Mouse (Mus musculus): ENCODE results near the gene Gas2l1.

Gas2l1 gene

DNA sequence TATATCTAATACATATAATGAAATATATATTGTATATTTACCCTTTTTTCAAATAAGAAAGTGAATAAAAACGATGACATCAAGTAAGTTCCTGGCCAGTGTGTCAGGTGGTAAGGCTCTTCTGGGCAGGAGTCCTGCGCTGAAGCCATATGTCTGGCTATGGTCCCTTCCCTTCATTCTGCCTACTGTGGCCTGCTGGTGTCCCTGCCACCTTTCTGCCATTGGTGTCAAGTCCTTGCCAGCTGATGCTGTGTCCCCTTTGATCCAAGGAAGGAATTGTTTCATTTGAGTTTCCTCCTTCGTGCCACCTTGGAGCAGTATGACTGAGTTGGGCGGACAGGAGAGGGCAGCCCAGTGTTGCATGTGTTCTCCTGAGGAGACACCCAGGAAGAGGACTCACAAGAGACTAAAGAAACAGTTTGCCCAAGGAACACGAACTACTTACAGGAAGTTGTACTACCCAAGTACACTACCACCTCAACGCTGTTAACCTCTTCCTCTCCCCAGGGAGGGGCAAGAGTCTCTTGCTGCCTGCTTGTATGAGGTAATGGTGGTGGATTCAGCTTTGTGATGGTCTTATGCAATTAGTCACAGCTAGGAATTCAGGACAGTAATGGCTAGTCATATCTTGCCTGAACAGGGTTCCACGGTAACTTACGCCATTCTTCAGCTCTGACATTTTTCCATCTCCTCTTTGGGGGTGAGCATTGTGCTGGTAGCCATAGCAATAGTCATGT is 22.3 kb downstream of the Gas2l1 start:
- no peak for DNase-seq (ENCODE audit: low spot score)

DNA sequence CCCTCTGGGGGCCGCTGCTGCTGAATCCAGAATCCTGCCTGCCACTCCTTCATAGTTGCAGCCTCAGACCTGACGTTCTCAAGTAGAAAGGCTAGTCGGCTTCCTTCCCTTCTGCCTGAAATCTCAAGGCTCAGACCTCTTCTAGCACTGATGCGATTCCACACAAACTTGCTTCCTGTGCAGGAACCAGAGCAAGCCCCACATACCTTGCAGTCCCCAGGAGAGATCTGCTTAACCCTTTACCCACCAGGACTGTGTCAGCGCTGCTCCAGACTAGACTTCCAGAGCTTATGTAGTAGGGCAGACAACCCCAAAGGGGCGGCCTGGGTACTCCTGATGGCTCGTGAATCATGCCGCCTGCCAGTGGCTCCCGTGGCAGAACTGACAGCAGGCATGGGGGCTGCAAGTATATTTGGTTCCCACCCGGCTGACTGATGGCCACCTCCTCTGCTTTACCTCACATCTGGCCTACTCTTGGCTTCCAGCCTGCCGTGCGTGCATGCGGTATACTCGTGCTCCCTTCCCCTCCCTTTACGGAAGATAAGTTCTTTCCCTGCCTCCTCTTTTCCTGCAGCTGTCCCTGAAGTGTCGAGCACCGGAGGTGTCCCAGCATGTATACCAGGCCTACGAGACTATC is 23.9 kb downstream of the Gas2l1 start:
- no peak for DNase-seq (ENCODE audit: low spot score)

DNA sequence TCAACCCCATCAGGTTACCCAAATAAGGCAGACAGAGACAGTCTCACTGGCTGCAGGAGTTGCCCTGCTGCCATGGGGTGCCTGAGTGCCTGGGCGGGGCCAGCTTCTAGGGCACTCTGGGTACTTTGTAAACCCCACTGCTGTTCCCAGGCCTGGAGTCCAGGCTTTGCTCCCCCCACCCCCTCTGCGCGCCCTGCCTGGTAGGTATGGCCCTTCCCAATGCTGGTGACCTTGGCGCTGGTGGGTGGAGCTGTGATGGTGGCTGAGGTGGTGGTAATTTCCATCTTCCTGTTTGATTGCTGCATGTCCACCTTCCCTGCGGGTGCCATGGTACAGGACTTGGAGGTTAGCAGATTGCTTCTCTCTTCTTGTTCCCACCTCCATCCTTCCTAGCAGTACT is 24.5 kb downstream of the Gas2l1 start:
- no peak for DNase-seq (ENCODE audit: low spot score)

DNA sequence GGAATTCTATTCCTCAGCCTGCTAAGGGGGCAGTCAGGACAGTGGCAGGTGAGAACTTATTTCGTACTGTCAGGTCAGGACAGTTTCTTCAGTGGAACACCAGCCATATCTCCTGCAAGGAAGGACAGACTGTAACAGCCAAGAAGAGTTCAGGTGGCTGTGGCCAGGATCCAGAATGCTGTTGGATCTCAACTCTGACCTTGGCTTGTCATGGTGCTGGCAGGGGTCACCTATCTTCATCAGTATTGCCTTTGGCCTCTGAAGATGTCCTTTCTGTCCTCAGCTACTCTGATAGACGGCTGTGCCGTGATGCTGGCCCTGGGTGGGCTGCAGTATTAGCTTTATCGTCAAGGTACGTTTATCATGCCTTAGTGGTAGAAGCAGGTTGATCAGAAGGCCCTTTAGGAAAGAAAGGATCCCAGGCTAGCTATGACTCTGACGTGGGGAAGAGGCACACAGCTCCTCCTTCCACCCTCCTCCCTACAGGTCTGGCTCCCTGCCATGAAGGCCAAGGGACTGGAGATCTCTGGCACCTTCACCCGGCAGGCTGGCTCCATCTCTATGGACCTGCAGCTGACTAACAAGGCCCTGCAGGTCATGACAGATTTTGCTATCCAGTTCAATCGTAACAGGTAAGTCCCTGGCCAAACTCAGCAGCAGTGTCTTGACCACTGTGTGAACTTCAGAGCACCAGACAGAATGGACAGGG is 27.8 kb downstream of the Gas2l1 start:
- peak; percentile 66 for DNase-seq (ENCODE audit: low spot score)

DNA sequence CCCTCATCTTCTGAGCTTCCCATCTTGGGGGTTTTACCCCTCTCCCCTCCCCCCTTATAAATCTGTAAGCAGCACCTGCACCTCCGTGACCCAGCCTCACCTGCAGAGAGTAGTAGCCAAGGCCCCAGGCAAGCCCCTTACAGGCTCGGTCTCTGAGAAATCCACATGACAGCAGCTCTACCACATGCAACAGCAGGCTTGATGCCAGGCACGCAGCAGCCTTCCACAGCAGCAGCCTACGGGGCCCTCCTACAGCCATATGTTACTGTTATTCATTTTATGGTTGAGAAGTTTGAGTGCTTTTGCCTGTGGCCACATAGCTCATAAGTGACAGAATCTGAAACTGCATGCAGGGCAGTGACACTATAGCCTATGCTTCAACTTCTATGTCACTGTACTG is 29.7 kb downstream of the Gas2l1 start:
- DNase-seq (ENCODE audit: low spot score): no peak

DNA sequence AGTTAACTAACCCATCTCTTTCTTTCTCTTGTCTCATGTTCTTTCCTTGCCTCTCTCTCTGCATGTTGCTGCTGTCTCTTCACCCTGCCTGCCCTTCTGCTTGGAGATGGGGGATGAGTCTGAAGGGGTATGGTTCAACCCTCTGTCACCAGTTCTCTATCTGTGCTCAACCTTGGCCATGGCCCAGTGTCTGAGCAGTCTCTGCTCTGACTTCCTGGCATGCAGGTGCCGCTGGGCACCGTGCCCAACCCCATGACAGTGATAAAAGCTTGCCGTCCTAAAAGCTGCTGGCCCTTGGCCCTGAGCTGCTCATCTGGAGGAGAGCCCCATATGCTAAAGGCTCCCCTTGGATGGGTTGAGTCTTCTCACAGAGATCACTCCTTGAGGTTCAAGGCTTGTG is 32.0 kb downstream of the Gas2l1 start:
- DNase-seq (ENCODE audit: low spot score): peak; percentile 62

DNA sequence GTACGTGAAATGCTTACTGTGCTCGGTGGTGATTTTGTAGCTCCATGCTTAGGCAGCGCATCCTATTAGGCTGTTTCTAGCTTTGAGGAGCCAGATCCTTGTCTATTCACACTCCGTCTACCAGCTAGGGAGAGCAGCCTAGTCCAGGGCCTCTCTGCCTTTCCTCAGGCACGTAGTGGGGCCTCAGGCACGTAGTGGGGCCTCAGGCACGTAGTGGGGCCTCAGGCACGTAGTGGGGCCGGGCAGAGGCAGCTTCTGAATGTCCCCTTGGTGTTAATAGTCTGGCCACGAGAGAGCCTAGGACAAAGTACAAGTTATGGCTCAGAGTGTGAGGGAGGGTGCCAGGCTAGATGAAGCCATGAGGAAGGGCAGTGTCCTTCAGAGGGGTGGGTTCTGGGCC is 32.4 kb downstream of the Gas2l1 start:
- no peak for DNase-seq (ENCODE audit: low spot score)

DNA sequence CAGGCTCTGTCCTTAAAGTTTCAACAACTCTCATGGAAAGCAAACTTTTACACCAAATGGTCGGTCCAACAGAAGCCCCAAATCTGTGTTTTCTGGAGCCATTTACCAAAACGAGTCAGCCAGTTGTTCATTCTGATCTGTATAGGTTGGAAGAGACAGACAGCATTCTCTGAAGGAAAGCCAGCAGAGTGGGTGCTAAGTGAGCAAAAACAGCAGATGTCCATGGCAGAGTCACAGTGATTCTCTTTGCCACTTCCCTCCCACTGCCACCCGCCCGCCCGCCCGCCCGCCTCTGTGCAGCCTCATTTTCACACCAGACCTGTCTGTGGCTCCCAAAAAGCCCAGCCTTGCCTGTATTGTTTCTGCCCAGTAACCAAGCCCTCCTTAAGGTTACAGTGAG is 36.9 kb downstream of the Gas2l1 start:
- DNase-seq (ENCODE audit: low spot score): no peak

DNA sequence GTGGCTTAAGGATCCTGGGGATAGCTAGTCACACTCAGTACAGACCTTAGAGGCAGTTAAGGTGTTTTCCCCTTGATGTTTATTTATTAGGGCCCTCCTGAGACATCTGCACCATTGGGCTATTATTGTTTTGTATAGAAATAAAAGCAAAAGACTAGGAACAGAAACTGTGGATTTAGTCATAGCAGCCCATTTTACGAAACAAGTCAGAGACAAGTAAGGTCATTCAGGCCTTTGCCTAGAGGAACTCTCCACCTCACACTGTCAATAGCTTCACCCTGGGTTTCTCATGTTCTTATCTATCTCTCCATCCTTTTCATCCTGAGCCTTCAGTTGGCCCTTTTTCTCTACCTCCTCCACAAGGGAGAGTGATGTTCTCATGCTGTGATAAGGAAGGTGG is 40.0 kb downstream of the Gas2l1 start:
- DNase-seq (ENCODE audit: low spot score): no peak

DNA sequence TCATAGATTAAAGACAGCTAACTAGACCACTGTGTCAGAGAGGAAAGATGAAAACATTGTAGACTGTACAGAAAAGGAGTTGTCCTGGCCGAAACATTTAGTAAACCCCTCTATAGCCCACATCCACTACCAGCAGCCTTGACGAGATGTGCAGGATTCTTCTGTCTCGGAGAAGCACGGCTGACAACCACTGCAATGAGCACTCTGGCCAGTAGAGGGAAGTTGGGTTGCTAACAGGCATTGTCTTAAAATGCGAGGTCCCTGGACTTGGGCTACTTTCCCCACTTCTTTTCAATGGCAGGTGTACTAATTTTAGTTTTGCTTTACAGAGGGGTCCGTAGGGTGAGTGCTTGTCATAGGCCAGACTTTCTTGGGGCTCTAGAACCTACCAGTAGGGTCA is 47.6 kb downstream of the Gas2l1 start:
- peak; percentile 45 for DNase-seq (ENCODE audit: low spot score)

DNA sequence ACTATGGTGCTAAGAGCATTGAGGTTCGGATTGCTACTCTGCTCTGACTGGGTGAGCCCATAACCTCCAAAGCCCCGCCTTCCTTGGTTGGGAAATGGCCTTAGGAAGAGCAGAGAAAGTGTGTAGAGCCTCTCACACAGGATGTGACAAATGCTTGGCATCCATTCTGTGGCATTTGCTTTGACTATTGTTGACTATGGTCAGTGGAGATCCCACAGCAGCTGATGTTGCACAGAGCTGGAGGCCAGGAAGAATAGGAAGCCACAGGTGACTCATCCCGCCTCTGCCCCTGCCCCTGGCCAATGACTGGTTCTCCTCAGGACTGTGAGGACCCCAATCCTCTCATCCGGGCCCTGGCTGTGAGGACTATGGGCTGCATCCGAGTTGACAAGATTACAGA is 48.8 kb downstream of the Gas2l1 start:
- no peak for DNase-seq (ENCODE audit: low spot score)

DNA sequence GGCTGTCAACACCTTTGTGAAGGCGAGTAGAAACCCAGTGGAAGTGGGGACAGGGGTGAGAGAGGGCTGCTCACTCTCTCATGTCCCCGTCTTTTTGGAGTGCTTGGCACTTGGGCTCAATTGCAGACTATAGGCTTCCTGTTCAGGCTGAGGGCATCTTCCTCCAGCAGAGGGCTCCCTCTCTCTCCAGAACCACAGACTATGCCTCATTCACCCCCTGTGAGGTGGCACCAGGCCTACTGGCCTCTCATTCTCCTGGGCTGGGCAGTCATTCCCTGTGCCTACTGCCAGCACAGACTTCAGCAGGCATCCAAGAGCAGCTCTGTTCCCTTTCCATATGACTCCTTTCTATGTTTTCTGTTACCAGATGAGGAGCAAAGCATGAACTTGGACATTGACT is 49.4 kb downstream of the Gas2l1 start:
- peak; percentile 77 for DNase-seq (ENCODE audit: low spot score)

DNA sequence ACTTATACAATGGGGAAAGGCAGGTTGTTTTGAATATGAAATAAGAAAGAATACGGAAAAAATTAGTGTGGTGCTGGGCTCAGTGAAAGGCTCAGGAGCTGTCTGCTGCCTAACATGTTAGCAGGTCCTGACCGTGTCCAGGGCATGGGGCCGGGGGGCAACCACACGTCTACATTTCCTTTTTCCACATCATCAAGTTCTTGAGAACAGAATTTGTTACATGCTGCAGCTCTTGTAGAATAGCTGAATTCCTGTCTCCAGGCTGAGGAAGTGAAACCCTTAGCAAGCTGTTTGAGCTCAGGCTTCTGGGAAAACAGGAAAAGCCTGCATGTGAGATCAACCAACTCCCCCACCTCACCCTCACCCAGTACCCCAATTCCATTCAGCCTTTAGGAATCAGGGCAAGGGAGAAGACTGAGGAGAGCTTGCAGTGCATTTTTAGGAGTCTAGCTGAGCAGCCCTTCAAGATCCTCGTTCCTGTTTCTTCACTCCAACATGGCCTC is 52.9 kb downstream of the Gas2l1 start:
- DNase-seq (ENCODE audit: low spot score): no peak

DNA sequence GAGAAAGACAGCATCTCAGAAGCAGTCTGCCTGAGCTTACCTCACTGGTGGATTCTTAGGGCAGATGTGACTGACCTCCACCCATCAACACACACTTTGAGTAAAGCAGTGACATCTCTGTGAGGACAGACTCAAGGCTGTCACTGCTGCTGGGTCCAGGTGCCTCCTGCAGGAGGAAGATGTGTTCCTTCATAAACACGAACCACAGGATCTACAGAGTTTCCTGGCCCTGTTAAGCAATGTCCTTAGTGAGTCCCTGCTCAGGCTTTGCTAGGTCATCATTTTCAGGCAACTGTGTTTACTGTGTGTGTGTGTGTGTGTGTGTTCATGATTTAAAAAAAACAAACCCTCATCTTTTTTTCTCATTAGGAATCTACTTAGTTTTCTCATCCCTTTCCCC is 53.6 kb downstream of the Gas2l1 start:
- no peak for DNase-seq (ENCODE audit: low spot score)

DNA sequence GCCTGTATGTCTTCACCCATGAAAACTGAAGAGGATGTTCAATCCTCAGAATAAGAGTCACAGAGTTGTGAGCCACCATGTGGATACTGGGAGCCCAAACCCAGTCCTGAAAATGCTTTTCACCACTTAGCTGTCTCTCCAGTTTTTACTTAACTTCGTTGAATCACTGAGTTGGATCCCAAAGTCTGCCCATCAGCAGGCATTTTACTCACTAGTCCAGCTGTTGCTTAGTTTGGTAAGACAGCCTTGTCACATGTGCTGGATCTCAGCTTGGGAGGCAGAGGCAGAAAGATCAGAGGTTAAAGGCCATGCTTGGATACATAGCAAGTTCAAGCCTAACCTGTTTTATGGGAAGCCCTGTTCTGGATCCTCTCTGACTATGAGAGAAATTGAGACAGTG is 54.9 kb downstream of the Gas2l1 start:
- DNase-seq (ENCODE audit: low spot score): no peak

DNA sequence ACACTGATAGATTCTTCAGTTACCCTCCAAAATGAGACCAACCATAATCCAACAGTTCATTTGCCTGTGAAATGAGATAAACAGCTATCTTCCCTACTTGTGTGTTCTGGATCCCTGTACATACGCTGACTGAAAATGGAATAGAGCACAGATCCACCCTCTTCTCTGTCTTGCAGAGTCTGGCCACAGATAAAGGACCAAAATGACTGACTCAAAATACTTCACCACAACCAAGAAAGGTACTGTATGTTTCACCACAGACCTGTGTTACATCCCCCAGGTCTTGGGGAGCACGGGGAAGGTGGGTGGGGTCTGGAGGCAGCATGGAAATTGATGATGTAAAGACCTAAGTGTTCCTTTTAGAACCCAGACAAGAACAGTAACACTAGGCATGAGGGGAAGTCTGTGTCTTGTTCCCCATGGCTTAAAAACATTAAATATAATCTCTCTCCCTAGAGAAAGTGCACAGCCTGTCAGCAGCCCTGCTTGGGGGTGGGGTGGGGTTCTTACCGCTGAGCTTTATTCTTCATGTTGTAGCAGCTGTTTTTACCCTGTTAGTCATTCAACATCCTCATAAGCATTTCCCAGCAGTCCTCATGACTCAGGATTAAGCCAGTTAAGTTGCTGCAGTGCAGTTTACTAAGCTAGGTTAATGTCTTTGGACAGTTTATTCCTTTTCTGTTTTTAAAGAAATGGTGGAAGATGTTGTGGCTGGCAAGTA is 55.6 kb downstream of the Gas2l1 start:
- no peak for DNase-seq (ENCODE audit: low spot score)

DNA sequence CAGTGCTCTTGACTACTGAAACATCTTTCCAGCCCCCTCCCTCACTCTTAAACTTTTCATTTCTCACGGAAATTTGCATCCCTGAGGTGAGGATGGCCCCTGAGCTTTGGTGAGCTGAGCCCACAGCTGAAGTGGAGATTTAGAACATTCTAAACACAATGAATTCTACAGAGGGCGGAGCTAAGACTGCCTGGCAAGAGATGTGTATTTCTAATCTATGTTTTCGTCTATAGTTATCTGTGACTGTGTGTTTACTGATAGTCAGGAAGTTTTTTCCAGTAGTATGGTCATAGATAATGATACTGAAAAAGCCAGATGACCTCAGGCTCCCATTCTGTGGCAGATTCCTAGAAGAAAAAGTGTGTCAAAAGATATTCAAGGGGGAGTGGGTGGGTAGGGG is 56.3 kb downstream of the Gas2l1 start:
- DNase-seq (ENCODE audit: low spot score): no peak

DNA sequence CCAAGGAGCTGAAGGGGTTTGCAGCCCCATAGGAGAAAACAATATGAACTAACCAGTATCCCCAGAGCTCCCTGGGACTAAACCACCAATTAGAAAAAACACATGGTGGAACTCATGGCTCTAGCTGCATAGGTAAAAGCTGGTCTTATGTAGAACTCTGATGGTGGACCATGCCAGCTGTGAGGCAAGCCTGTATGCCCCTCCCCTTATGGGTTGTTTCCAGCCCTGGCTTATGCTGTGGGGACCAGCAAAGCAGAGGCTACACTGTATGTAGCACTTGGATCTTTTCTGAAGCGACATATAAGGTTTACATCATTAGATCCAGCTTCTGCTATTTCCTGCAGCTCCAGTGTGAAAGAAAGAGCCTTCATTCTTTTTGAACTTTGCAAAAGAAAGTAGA is 57.9 kb downstream of the Gas2l1 start:
- no peak for DNase-seq (ENCODE audit: low spot score)

DNA sequence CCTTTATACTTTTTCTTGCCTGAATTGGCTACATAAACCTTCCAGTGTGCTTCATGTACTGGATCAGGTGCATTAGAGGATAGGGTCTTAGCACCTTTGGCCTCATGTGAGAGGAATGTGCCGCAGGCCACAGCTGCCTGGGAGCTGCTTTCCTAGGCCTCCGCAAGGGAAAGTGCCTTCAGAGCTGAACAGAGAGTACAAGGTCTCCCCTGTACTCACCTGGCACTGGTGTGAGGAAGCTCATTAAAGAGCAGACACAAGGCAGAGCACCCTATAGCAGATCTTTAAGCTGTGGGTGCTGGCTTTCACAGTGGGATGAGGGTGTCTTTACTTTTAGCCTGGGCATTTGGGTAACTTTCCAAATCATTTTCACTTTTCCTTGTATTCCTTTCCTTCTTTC is 59.6 kb downstream of the Gas2l1 start:
- no peak for DNase-seq (ENCODE audit: low spot score)
